Mouse (Mus musculus) kidney, embryonic 16.5 days (tissue): ENCODE measurements around the gene Hist1h2bh. TPM values are rescaled to one million over a fixed set of nuclear protein-coding genes. Genes with fewer than 3 reads are reported as not detected.

Experiments used
- ATAC-seq: fragments of 200-750 bp; cut with Nextera tagmentation; 2 replicates; pipeline ENCODE4 v1.8.0; 2017; ENCODE audit warnings: moderate TSS enrichment; ENCODE audit not compliant: low FRiP score, low TSS enrichment
- H3K27ac ChIP-seq: fragments of 300-500 bp; sonication (generic); 2 replicates; pipeline ENCODE4 v1.5.1; 2014; ENCODE audit warnings: low read length
- H3K27me3 ChIP-seq: fragments of 300-500 bp; sonication (generic); 2 replicates; pipeline ENCODE4 v1.6.1; 2014; ENCODE audit warnings: low read length, control low read depth, mixed read lengths; ENCODE audit not compliant: insufficient read depth
- H3K36me3 ChIP-seq: fragments of 300-500 bp; sonication (generic); 2 replicates; pipeline ENCODE4 v1.6.1; 2014; ENCODE audit warnings: low read length, control low read depth, mixed read lengths; ENCODE audit not compliant: insufficient read depth
- H3K4me1 ChIP-seq: fragments of 300-500 bp; sonication (generic); 2 replicates; pipeline ENCODE4 v1.6.1; 2014; ENCODE audit warnings: low read length, control low read depth, mixed read lengths; ENCODE audit not compliant: insufficient read depth
- H3K4me2 ChIP-seq: fragments of 300-500 bp; sonication (generic); replicated peaks from 2 replicates; pipeline ENCODE4 v1.6.1; 2014; ENCODE audit warnings: low read depth, low read length
- H3K4me3 ChIP-seq: fragments of 300-500 bp; sonication (generic); 2 replicates; pipeline ENCODE4 v1.5.1; 2014; ENCODE audit warnings: mild to moderate bottlenecking, low read length
- H3K9ac ChIP-seq: fragments of 300-500 bp; sonication (generic); replicated peaks from 2 replicates; pipeline ENCODE4 v1.6.1; 2014; ENCODE audit warnings: low read length
- H3K9me3 ChIP-seq: fragments of 300-500 bp; sonication (generic); 2 replicates; pipeline ENCODE4 v1.6.1; 2016; ENCODE audit warnings: low read length, control low read depth
- WGBS: fragments of 180-500 bp; shearing (Covaris S2); extraction: QIAGEN DNeasy Blood & Tissue Kit; methylation state at CpG from one replicate; pipeline ENCODE4 v1.1.7; 2014; 5-methylcytosine and 5-hydroxymethylcytosine counted together
- polyA plus RNA-seq: library from polyadenylated mRNA; unstranded; fragments of >200 nt; fragmentation: Nextera tagmentation; extraction: Ambion mirVana; gene quantifications from 2 replicates; pipeline ENCODE4 v1.2.1, GENCODE M21; 2015

Gene Hist1h2bh
- polyA plus RNA-seq, 1 experiment from 2014 or later = 0.64 TPM

DNA sequence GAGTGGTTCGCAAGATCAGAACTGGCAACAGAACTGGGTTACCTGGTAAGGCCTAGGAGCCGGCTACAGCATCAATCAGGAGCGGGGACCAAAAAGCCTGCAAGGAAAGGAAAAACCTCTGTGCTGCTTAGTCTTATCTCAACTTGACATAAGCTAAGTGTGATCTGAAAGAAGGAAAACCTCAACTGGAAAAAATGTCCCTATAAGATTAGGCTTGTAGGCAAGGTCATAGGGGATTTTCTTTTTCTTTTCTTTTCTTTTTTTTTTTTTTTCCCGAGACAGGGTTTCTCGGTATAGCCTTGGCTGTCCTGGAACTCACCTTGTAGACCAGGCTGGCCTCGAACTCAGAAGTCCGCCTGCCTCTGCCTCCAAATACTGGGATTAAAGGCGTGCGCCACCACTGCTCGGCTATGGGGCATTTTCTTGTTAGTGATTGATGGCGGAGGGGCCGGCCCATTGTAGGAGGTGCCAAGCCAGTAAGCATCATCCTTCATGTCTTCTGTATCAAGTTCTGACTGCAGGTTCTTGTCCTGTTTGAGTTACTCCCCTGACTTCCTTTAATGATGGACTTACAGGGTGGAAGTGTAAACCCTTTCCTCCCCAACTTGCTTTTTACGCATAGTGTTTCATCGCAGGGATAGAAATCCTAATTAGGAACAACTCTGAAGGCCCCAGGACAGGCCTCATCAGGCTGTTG, 36.2 kb downstream of the Hist1h2bh start:
- Histone ChIP-seq H3K4me1 (peaks cover 16% of the 10 kb centered on the region), H3K9ac (0 out of 2 replicates have a peak overlapping the region, but pooled peaks have one; percentile 12), H3K9me3 (no peaks in the 10 kb centered on the region), H3K27me3 (no peaks in the 10 kb centered on the region), H3K4me3 (peak overlapping the region; percentile 11), H3K36me3 (no peaks in the 10 kb centered on the region), H3K27ac (no peak overlapping the region), H3K4me2 (peak overlapping the region; percentile 54)
- WGBS = 27% methylated on average over 14 of the region's 14 CpGs
- no peak for ATAC-seq

DNA sequence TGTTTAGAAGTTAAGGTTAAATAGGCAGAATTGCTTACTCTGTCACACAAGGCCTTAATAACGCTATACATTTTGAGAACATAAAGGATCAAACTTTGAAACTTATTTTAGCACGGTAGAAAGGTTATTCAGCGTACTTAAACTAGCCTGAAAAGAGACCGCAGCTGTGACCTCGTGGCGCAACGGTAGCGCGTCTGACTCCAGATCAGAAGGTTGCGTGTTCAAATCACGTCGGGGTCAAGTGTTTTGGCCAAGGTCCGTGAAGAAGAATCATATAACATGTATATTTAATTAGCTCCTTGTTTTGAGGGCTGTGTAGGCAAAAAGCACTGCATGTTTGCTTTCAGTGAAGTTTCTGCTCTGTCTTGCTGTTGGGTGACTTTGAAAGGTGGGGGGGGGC, 36.8 kb downstream of the Hist1h2bh start:
- no peak for ATAC-seq
- peak overlapping the region; percentile 37 for H3K4me3 ChIP-seq
- H3K9ac ChIP-seq = no peak overlapping the region

DNA sequence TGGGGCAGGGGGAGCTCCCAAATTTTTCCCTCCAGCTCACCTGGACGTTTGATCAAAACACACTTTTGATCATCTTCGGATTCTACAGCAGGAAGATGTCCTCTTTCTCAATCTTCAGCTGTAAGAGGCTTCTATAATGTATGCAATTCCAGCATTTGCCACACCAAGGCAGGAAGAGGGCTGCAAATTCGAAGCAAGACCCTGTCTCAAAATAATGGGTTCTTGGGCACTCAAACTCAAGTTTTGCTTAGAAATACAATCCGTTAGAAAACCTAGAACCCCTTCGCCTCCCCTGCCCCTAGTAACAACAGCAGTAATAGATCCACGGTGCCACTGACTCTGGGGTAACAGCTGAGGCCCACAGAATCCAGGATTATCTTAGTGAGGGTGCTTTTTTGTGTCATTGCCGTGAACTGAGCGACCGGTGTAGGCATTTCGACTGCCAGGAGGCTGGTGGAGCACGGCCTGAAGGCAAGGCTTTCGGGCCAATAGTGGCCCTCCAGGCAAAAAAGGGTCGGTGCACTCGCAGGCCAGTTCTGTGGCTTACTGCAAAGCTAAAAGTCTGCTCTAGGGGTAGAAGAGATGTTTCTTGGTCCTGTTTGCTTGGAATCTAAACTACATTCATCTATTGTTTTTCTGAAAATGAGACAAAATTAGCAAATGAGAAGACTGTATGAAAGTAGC, 37.4 kb downstream of the Hist1h2bh start:
- no peaks in the 10 kb centered on the region for H3K9me3 ChIP-seq
- H3K27ac ChIP-seq = 0 out of 2 replicates have a peak overlapping the region, but pooled peaks have one; percentile 38
- H3K4me1 ChIP-seq = peaks cover 19% of the 10 kb centered on the region
- peak overlapping the region; percentile 54 for H3K4me2 ChIP-seq
- 8% methylated on average over 14 of the region's 14 CpGs for WGBS
- 0 out of 2 replicates have a peak, but pooled peaks have one; percentile 37 for ATAC-seq
- peak overlapping the region; percentile 56 for H3K9ac ChIP-seq
- H3K36me3 ChIP-seq = no peaks in the 10 kb centered on the region
- no peaks in the 10 kb centered on the region for H3K27me3 ChIP-seq
- peak overlapping the region; percentile 37 for H3K4me3 ChIP-seq

More for the DNA sequence above, 36.8 kb downstream of the Hist1h2bh start:
- no peaks in the 10 kb centered on the region for H3K27me3 ChIP-seq
- WGBS = 5% methylated on average over 13 of the region's 13 CpGs
- H3K9me3 ChIP-seq = no peaks in the 10 kb centered on the region
- peak overlapping the region; percentile 54 for H3K4me2 ChIP-seq
- H3K36me3 ChIP-seq = no peaks in the 10 kb centered on the region
- H3K4me1 ChIP-seq = peaks cover 19% of the 10 kb centered on the region
- H3K27ac ChIP-seq = no peak overlapping the region

DNA sequence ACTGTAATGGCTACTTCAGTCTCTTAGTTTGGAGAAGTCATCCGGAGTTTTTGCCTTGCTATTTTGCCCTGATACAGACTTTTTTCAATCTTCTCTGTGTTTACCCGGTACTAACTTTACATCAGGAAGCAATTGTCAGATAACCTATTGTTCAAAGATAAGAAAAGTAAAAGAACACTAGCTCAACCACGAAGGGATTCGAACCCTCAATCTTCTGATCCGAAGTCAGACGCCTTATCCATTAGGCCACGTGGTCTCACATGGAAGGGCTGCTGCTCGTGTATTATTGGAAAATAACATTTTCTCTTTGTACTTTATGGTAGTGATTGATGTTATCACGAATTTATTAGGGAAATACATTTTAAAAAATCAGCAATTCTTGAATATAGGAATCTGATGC, 39.4 kb downstream of the Hist1h2bh start:
- H3K9ac ChIP-seq = no peak overlapping the region
- no peaks in the 10 kb centered on the region for H3K9me3 ChIP-seq
- ATAC-seq = no peak
- peak overlapping the region; percentile 10; the same call in 1 of the 2 replicates for H3K4me2 ChIP-seq
- H3K27me3 ChIP-seq = no peaks in the 10 kb centered on the region
- peaks cover 24% of the 10 kb centered on the region for H3K4me1 ChIP-seq
- H3K27ac ChIP-seq = no peak overlapping the region
- no peak overlapping the region for H3K4me3 ChIP-seq
- WGBS = 3% methylated on average over 9 of the region's 9 CpGs
- no peaks in the 10 kb centered on the region for H3K36me3 ChIP-seq

DNA sequence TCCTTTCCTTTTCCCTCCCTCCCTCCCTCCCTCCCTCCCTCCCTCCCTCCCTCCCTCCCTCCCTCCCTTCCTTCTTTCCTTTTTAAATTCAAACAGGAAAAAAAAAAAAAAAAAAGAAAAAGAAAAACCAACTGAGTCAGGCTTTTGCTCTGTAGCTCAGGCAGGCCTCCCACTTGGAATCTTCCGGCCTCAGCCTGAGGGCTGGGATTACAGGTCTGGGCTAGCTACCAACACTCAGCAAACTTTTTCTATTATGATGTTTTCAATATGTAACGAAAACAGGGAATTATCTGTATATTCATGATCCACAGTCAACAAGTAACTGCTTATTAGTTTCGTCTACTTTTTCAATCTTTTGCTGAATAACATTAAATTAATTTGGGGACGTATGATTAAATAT, 40.3 kb downstream of the Hist1h2bh start:
- Histone ChIP-seq H3K4me2 (no peak overlapping the region), H3K4me3 (no peak overlapping the region), H3K9ac (no peak overlapping the region), H3K4me1 (peaks cover 27% of the 10 kb centered on the region), H3K27ac (no peak overlapping the region), H3K27me3 (no peaks in the 10 kb centered on the region), H3K36me3 (no peaks in the 10 kb centered on the region), H3K9me3 (no peaks in the 10 kb centered on the region)
- 56% methylated on average over 4 of the region's 4 CpGs for WGBS
- no peak for ATAC-seq

DNA sequence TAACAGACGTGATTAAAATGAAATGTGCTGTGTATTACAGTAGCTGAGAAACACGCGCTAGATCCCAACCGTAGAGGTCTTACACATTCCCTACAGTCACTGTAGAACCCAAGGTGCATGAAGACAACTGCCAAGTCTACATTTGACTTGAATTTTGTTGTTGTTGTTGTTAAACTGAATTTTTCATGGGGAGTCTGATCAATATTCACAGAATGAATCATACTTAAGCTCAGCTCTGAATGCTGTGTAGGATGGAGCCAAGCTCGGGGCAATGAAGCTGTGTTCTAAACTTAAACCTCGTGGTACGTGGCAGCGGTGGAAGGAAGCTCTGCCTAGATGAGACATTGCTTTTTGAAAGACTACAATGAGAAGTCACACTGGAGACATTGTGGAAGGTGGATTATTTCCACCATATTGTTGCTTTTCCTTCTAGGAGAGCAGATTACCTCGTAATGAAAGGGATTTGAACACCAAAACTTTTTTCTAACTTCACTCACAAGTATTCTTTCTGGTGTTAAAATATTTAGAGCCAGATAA, 41.1 kb downstream of the Hist1h2bh start:
- ATAC-seq = no peak
- 31% methylated on average over 9 of the region's 9 CpGs for WGBS
- no peaks in the 10 kb centered on the region for H3K9me3 ChIP-seq
- peaks cover 27% of the 10 kb centered on the region for H3K4me1 ChIP-seq
- H3K27me3 ChIP-seq = no peaks in the 10 kb centered on the region
- H3K4me2 ChIP-seq = peak overlapping the region; percentile 45
- H3K27ac ChIP-seq = no peak overlapping the region
- H3K9ac ChIP-seq = no peak overlapping the region
- peak overlapping the region; percentile 25 for H3K4me3 ChIP-seq
- H3K36me3 ChIP-seq = no peaks in the 10 kb centered on the region

DNA sequence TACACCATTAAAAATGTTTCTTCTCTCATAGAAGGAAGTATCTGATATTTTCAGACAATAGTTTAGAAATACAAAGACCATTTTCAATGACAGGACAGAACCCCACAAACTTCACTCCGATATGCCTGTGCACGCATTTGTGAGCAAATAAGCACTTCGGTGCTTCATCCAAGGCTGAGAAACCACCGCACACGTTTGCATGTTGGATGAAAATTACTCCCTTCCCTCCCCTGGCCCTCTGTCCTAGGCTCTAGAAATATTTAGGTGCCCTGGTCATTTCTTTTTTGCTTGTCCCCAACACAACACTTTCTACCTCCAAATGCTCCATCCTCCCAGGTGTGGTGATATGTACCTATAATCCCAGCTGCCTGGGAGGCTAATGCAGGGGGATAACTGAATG, 41.7 kb downstream of the Hist1h2bh start:
- 24% methylated on average over 5 of the region's 5 CpGs for WGBS
- H3K4me3 ChIP-seq = peak overlapping the region; percentile 25
- H3K9ac ChIP-seq = no peak overlapping the region
- no peaks in the 10 kb centered on the region for H3K9me3 ChIP-seq
- H3K36me3 ChIP-seq = no peaks in the 10 kb centered on the region
- no peak for ATAC-seq
- H3K4me1 ChIP-seq = peaks cover 24% of the 10 kb centered on the region
- no peak overlapping the region for H3K27ac ChIP-seq
- peak overlapping the region; percentile 45 for H3K4me2 ChIP-seq
- H3K27me3 ChIP-seq = no peaks in the 10 kb centered on the region

DNA sequence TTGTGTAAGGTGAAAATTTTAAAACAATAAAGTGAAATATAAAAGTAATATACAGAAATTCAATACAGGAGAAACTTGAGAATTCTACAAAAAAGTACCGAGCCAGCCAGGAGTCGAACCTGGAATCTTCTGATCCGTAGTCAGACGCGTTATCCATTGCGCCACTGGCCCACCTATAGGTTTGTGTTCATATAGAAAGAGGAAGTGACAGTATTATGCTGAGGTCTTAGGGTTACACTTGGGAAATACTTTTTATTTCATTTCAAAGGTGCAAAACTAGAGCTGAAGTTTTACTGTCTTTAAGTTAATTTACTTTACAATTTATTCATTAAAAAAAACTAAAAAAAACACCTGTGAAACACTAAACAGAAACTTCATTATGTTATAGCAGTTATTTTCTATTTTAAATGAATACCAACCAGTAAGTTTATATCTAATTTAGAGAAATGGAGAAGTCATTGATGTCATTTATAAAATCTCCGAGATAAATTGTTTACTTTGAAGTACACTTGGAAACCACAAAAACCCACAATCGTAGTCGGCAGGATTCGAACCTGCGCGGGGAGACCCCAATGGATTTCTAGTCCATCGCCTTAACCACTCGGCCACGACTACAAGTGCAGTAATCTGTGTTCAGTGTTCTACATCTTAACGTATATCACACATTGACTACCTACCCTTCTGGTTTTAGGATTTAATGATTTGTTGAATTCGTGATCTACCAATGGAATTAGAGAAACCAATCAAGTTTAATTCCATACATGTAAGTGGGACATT, 42.6 kb downstream of the Hist1h2bh start:
- WGBS = 2% methylated on average over 17 of the region's 17 CpGs
- ATAC-seq = peak; percentile 69; the same call in 1 of the 2 replicates
- H3K36me3 ChIP-seq = no peaks in the 10 kb centered on the region
- H3K4me3 ChIP-seq = peak overlapping the region; percentile 6; the same call in 1 of the 2 replicates
- no peaks in the 10 kb centered on the region for H3K27me3 ChIP-seq
- H3K9ac ChIP-seq = no peak overlapping the region
- no peaks in the 10 kb centered on the region for H3K9me3 ChIP-seq
- H3K27ac ChIP-seq = no peak overlapping the region
- H3K4me1 ChIP-seq = peaks cover 18% of the 10 kb centered on the region; the same call in 1 of the 2 replicates
- peak overlapping the region; percentile 45; the same call in 1 of the 2 replicates for H3K4me2 ChIP-seq

DNA sequence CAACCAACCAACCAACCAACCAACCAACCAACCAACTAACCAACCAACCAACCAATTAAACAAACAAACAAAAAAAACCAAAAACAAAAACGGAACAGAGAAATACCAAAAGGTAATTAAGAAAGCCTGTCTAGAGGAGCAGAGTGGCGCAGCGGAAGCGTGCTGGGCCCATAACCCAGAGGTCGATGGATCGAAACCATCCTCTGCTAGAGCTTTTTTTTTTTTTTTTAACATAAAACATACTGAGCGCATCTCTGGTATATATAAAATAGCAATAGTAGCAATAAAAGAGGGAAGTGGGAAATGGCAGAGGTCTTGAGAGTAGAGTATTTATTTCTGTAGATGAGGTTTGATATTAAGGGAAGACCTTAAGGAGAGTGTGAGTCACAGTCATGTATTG, 43.2 kb downstream of the Hist1h2bh start:
- H3K4me2 ChIP-seq = no peak overlapping the region
- H3K27me3 ChIP-seq = no peaks in the 10 kb centered on the region; the same call in 1 of the 2 replicates
- no peak overlapping the region for H3K27ac ChIP-seq
- H3K9ac ChIP-seq = no peak overlapping the region
- 27% methylated on average over 7 of the region's 7 CpGs for WGBS
- H3K4me1 ChIP-seq = peaks cover 11% of the 10 kb centered on the region; the same call in 1 of the 2 replicates
- ATAC-seq = no peak
- no peak overlapping the region for H3K4me3 ChIP-seq
- no peaks in the 10 kb centered on the region for H3K9me3 ChIP-seq
- no peaks in the 10 kb centered on the region for H3K36me3 ChIP-seq
